Mouse (Mus musculus) cerebellum, adult 2 months (tissue): ENCODE measurements at regions not wholly inside any gene's neighbourhood (a gene's known extent, or its start where the extent isn't known, plus 50 kb on each side); places are given as distances from the start of the nearest gene placed in this dataset.

ENCODE experiments used
- DNase-seq, 2 experiments: peaks; one replicate each; pipeline ENCODE4 v3.0.0; 2021
- H3K27ac ChIP-seq: fragments of 200-500 bp; 2 replicates; pipeline ENCODE4 v1.5.1; 2012; ENCODE audit warnings: low read length, control low read depth, inconsistent platforms; ENCODE audit not compliant: insufficient read depth
- H3K27me3 ChIP-seq: fragments of 200-500 bp; 2 replicates; pipeline ENCODE4 v1.6.1; 2012; ENCODE audit warnings: inconsistent platforms, mild to moderate bottlenecking, low read length, moderate library complexity; ENCODE audit not compliant: control insufficient read depth, insufficient read depth
- H3K4me1 ChIP-seq: fragments of 200-500 bp; 2 replicates; pipeline ENCODE4 v1.6.1; 2011; ENCODE audit warnings: low read length; ENCODE audit not compliant: control insufficient read depth, insufficient read depth
- H3K4me3 ChIP-seq: fragments of 200-500 bp; replicated peaks from 2 replicates; pipeline ENCODE3; 2011; ENCODE audit warnings: mild to moderate bottlenecking, low read depth, low read length, control low read depth; ENCODE audit not compliant: insufficient read depth
- CTCF ChIP-seq: fragments of 200-500 bp; IDR thresholded peaks from 2 replicates; pipeline ENCODE4 v1.5.1; 2011; ENCODE audit warnings: low read depth, mild to moderate bottlenecking, control low read depth, low read length, moderate library complexity, borderline replicate concordance; ENCODE audit not compliant: insufficient read depth
- POLR2A ChIP-seq: fragments of 200-500 bp; IDR thresholded peaks from 2 replicates; pipeline ENCODE4 v1.6.1; 2011; ENCODE audit warnings: low read length, control low read depth, borderline replicate concordance; ENCODE audit not compliant: insufficient read depth
- WGBS: fragments of 180-500 bp; shearing (Covaris S2); methylation state at CpG from one replicate; pipeline ENCODE4 v1.1.7; 2018; 5-methylcytosine and 5-hydroxymethylcytosine counted together

- TF ChIP-seq CTCF (no peak), POLR2A (no peak)
- no peak for DNase-seq
- H3K27me3 ChIP-seq: no peaks in the 10 kb centered on the region
- H3K27ac ChIP-seq: no peak overlapping the region
- 84% methylated on average over 1 of the region's 1 CpGs for WGBS
- no peaks in the 10 kb centered on the region for H3K4me1 ChIP-seq
- no peak overlapping the region for H3K4me3 ChIP-seq
Measured at GRCm38 (mm10) chr17:60372206-60372605, 1359.0 kb upstream of the Nudt12 start.

- no peak for TF ChIP-seq POLR2A
- no peak for TF ChIP-seq CTCF
- peak in 1 of 2 experiments; percentile 30 for DNase-seq
- 3% methylated on average over 1 of the region's 1 CpGs for WGBS
- Histone ChIP-seq H3K27me3 (no peaks in the 10 kb centered on the region), H3K4me1 (no peaks in the 10 kb centered on the region), H3K4me3 (no peak overlapping the region), H3K27ac (no peak overlapping the region)
Measured at GRCm38 (mm10) chr17:60355411-60355810, 1342.2 kb upstream of the Nudt12 start.

GRCm38 (mm10) chr17:60344656-60345055 lies 1331.5 kb upstream of the Nudt12 start:
- Histone ChIP-seq H3K4me1 (no peaks in the 10 kb centered on the region), H3K27ac (no peak overlapping the region), H3K27me3 (no peaks in the 10 kb centered on the region), H3K4me3 (no peak overlapping the region)
- TF ChIP-seq CTCF (no peak), POLR2A (no peak)
- no peak for DNase-seq

DNA sequence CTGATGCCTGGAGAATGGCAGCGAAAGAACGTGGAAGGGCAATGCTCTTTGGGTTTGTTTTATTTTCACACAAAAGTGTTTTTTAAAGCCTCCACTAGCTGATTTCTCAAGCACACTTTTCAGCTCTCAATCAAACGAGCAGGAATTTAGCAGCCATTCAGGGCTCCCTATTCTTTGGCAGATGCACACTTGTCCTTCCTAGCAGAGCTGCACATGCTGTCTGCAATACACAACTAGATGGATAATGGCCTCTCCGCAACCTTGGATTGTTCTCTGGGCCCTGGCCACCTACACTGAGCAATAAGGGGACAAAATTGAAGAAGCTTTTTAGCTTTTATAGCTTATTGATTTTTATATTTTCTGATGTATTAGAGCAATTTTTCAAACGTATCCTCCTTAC lies 1324.5 kb upstream of the Nudt12 start:
- Histone ChIP-seq H3K4me3 (no peak overlapping the region), H3K27ac (no peak overlapping the region), H3K4me1 (no peaks in the 10 kb centered on the region), H3K27me3 (no peaks in the 10 kb centered on the region)
- TF ChIP-seq CTCF (no peak), POLR2A (no peak)
- WGBS: 58% methylated on average over 5 of the region's 5 CpGs
- no peak for DNase-seq

DNA sequence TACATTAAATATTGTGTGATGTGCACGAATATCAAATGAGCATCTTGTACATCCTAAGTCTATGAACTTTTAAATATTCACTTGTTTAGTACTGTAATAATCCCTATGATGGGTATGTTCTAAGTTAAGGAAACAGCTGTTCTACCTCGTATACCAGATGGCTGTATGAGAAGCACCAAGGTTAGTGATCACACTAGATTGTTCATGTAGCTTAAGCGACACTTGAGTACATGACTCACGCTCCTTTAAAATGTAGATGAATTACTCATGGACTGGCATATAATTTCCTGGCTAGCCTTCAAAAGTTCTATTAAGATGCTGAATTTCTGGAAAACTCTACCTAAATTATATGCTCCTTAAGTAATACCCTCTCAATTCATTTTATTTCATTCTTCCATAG lies 1307.9 kb upstream of the Nudt12 start:
- H3K4me3 ChIP-seq: no peak overlapping the region
- H3K27ac ChIP-seq: no peak overlapping the region
- H3K27me3 ChIP-seq: no peaks in the 10 kb centered on the region
- no peak for TF ChIP-seq CTCF
- no peak for TF ChIP-seq POLR2A
- no peaks in the 10 kb centered on the region for H3K4me1 ChIP-seq
- no peak for DNase-seq
- WGBS: 90% methylated on average over 4 of the region's 4 CpGs
